Mouse (Mus musculus) kidney, adult 2 months (tissue): ENCODE measurements around the gene Abca8b. TPM values are rescaled to one million over a fixed set of nuclear protein-coding genes. Genes with fewer than 3 reads are reported as not detected.
"Not testable (repeated sequence)": the region's sequence is repeated elsewhere in the genome, so short reads cannot be mapped to it uniquely, and the experiment has no call there.

Source experiments
- DNase-seq: peaks from one replicate; pipeline ENCODE4 v3.0.0; 2021
- H3K27ac ChIP-seq: fragments of 200-500 bp; 2 replicates; pipeline ENCODE4 v1.5.1; 2012; ENCODE audit warnings: low read depth, low read length, control low read depth, inconsistent platforms; ENCODE audit not compliant: insufficient read depth
- H3K27me3 ChIP-seq: fragments of 200-500 bp; replicated peaks from 2 replicates; pipeline ENCODE4 v1.6.1; 2012; ENCODE audit warnings: mild to moderate bottlenecking, moderate library complexity, low read length, inconsistent platforms; ENCODE audit not compliant: control insufficient read depth, insufficient read depth
- H3K36me3 ChIP-seq: fragments of 200-500 bp; 2 replicates; pipeline ENCODE4 v1.6.1; 2012; ENCODE audit warnings: mild to moderate bottlenecking, moderate library complexity, low read length, inconsistent platforms; ENCODE audit not compliant: control insufficient read depth, insufficient read depth
- H3K4me1 ChIP-seq: fragments of 200-500 bp; 2 replicates; pipeline ENCODE4 v1.6.1; 2011; ENCODE audit warnings: low read length; ENCODE audit not compliant: control insufficient read depth, insufficient read depth
- H3K4me3 ChIP-seq: fragments of 200-500 bp; 2 replicates; pipeline ENCODE4 v1.5.1; 2011; ENCODE audit warnings: mild to moderate bottlenecking, low read depth, low read length, control low read depth; ENCODE audit not compliant: insufficient read depth
- CTCF ChIP-seq: fragments of 200-500 bp; conservative IDR thresholded peaks from 2 replicates; pipeline ENCODE4 v1.5.1; 2011; ENCODE audit warnings: low read depth, mild to moderate bottlenecking, control low read depth, low read length, moderate library complexity, mixed read lengths; ENCODE audit not compliant: insufficient read depth, insufficient read length
- POLR2A ChIP-seq: fragments of 200-500 bp; IDR thresholded peaks from one replicate; pipeline ENCODE4 v1.6.1; 2011; ENCODE audit warnings: low read depth, low read length, control low read depth
- WGBS: fragments of 180-500 bp; shearing (Covaris S2); methylation state at CpG from one replicate; pipeline ENCODE4 v1.1.7; 2018; 5-methylcytosine and 5-hydroxymethylcytosine counted together
- polyA plus RNA-seq: library from polyadenylated mRNA; depleted of rRNA; stranded (reverse); fragments of >200 nt; gene quantifications from 2 replicates; pipeline ENCODE4 v1.2.3, GENCODE M21; 2012

Gene Abca8b
- polyA plus RNA-seq, 1 experiment: 0.69 TPM

- Histone ChIP-seq H3K27ac (no peak overlapping the region), H3K4me3 (no peak overlapping the region), H3K36me3 (no peaks in the 10 kb centered on the region), H3K4me1 (no peaks in the 10 kb centered on the region), H3K27me3 (no peaks in the 10 kb centered on the region)
- WGBS: 90% methylated on average over 5 of the region's 5 CpGs
- no peak for TF ChIP-seq CTCF
- no peak for TF ChIP-seq POLR2A
- no peak for DNase-seq
Measured at GRCm38 (mm10) chr11:109936915-109937314, 58.7 kb downstream of the Abca8b start.

GRCm38 (mm10) chr11:109933207-109933606 is 62.4 kb downstream of the Abca8b start:
- H3K36me3 ChIP-seq, H3K4me3 ChIP-seq, DNase-seq, H3K27me3 ChIP-seq, H3K27ac ChIP-seq, H3K4me1 ChIP-seq: not testable (repeated sequence)
- 16% methylated on average over 4 of the region's 4 CpGs for WGBS

- no peak for DNase-seq
- Histone ChIP-seq H3K4me3 (no peak overlapping the region), H3K27me3 (no peaks in the 10 kb centered on the region), H3K36me3 (no peaks in the 10 kb centered on the region), H3K4me1 (no peaks in the 10 kb centered on the region), H3K27ac (no peak overlapping the region)
- WGBS: 85% methylated on average over 2 of the region's 2 CpGs
- no peak for TF ChIP-seq POLR2A
- TF ChIP-seq CTCF: no peak
Measured at GRCm38 (mm10) chr11:109928489-109928888, 67.2 kb downstream of the Abca8b start.

- no peak overlapping the region for H3K27ac ChIP-seq
- no peaks in the 10 kb centered on the region for H3K36me3 ChIP-seq
- DNase-seq: peak; percentile 19
- 51% methylated on average over 7 of the region's 7 CpGs for WGBS
- no peak overlapping the region for H3K4me3 ChIP-seq
- TF ChIP-seq CTCF (no peak), POLR2A (no peak)
- no peaks in the 10 kb centered on the region for H3K27me3 ChIP-seq
- H3K4me1 ChIP-seq: no peaks in the 10 kb centered on the region
Measured at GRCm38 (mm10) chr11:109926718-109927680, 68.6 kb downstream of the Abca8b start.

GRCm38 (mm10) chr11:109922236-109922635 is 73.4 kb downstream of the Abca8b start:
- Histone ChIP-seq H3K27ac (no peak overlapping the region), H3K4me3 (no peak overlapping the region), H3K36me3 (no peaks in the 10 kb centered on the region), H3K4me1 (no peaks in the 10 kb centered on the region), H3K27me3 (no peaks in the 10 kb centered on the region)
- whole genome bisulfite sequencing: 73% methylated on average over 3 of the region's 3 CpGs
- TF ChIP-seq POLR2A (no peak), CTCF (no peak)
- DNase-seq: no peak

- no peak for TF ChIP-seq CTCF
- TF ChIP-seq POLR2A: no peak
- H3K27me3 ChIP-seq: no peaks in the 10 kb centered on the region
- no peak overlapping the region for H3K4me3 ChIP-seq
- DNase-seq: no peak
- no peaks in the 10 kb centered on the region for H3K36me3 ChIP-seq
- 72% methylated on average over 2 of the region's 2 CpGs for WGBS
- no peak overlapping the region for H3K27ac ChIP-seq
- H3K4me1 ChIP-seq: no peaks in the 10 kb centered on the region
Measured at GRCm38 (mm10) chr11:109919480-109919879, 76.2 kb downstream of the Abca8b start.

GRCm38 (mm10) chr11:109916654-109917053 is 79.0 kb downstream of the Abca8b start:
- Histone ChIP-seq H3K4me1 (no peaks in the 10 kb centered on the region), H3K36me3 (no peaks in the 10 kb centered on the region), H3K4me3 (no peak overlapping the region), H3K27ac (no peak overlapping the region), H3K27me3 (no peaks in the 10 kb centered on the region)
- 77% methylated on average over 10 of the region's 10 CpGs for WGBS
- DNase-seq: no peak
- no peak for TF ChIP-seq POLR2A
- TF ChIP-seq CTCF: no peak

GRCm38 (mm10) chr11:109913156-109913555 is 82.5 kb downstream of the Abca8b start:
- DNase-seq, H3K27me3 ChIP-seq, H3K36me3 ChIP-seq, H3K27ac ChIP-seq, H3K4me3 ChIP-seq, H3K4me1 ChIP-seq: not testable (repeated sequence)
- WGBS: 92% methylated on average over 8 of the region's 8 CpGs

GRCm38 (mm10) chr11:109912118-109912517 is 83.5 kb downstream of the Abca8b start:
- H3K4me1 ChIP-seq, H3K36me3 ChIP-seq, DNase-seq, H3K27me3 ChIP-seq, H3K27ac ChIP-seq, H3K4me3 ChIP-seq: not testable (repeated sequence)
- whole genome bisulfite sequencing: 84% methylated on average over 1 of the region's 1 CpGs
